Mouse (Mus musculus): ENCODE data around the gene Klc4.

Klc4 gene

DNA sequence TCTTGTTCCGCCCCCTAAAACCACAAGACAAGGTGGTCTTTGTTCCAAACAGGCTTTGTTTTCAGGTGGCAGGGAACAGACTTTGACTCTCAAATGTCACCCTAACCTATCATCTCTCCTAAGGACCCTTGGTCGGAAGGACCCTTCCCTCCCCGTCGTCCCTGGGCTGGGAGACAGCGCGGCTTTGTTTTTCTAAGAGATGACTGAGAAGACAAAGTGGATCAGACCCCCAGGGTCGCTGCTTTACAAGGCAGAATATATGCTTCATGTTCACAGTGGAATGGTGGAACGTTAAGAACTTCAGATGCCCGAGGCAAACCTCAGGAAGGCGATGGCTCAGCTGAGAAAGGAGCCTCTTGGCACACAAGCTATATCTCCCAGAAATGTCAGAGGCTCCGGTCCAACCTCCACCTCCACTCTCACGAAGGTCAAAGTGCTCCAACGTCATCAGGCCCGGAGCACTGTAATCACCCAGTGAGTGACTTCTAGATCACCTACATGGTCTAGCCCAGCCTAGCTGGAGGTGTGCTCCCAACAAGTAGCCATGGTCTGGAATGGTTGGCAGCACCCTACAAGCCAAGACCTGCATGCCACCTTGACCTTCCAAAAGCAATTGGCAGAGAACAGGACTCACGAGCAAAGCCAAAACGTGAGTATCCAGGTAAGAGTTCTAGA lies 26.0 kb downstream of the Klc4 start:
- DNase-seq (ENCODE audit: low read depth): no peak

DNA sequence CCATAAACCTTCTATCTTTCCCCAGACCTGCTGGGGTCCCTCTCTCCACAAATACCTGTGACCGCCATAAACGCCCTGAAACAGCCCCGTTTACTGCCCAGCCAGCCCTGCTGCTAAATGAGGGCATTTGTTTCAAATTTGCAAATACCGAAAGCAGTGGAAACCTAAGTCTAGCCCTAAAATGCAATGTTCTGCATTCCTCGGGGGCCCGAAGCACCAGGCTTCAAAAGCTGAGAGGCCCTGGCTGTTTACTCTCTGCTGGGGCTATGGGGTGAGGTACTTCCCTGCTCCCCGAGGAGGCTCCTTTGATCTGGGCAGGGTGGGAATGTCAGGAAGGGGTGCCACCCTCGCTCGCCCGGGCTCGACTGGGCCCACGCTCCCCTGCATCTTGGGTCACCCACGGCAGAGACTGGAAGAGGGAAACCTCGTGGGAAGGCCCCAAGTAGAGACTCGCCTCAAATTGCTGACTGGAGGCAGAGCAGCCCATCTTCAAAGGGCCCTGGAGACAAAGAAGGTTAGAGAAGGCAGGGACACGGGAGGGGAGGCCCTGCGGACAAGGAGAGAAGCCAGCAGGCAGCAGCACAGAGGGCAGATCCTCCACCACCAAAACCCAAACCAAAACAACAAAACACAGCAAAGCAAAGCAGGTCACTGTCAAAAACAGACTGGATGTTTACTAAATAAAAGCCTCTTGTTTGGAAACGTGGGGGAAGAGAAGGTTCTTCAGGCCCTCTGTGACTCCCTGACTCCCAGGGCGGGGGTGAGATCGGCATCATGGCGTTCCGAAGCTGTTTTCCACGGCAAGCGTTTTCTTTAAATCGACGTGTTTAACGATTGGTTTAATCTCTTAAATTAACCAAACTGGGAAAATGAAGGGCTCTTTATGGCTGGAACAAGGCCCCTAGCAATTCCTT lies 26.8 kb downstream of the Klc4 start:
- no peak for DNase-seq (ENCODE audit: low read depth)

DNA sequence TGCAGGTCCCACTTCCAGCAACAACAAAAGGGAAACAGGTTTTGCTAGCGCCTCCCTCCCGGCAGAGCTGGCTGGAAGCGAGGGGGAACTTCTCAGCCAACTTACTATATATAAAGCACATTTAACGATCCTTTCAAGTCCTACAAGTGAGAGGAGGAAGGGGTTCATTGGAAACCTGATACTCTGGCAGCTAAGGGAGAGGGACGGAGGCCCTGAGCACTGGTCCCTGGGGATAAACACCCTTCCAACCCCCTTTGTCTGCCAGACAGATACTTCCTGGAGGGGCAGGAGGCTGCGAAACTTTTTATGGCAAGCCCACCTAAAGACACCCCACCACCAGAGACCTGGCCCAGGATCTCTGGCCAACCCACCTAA lies 27.4 kb downstream of the Klc4 start:
- DNase-seq (ENCODE audit: low read depth): no peak

DNA sequence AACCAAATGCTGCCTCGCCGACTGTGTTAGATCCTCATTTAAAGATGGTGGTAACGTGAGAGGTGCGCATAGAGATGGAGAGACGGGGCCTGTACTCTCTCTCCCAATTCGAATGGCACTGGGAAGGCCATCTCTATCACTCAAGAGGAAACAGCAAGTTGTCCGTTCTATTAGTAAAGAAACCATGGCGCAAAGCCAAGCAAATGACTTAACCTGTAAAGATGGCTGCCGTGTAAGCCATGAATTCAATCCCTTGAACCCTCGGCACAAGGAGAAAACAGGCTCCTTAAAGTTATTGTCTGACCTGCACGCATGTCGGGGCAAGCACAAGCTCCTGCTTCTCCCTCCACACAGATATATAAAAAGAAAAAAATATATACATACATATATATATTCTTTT lies 28.0 kb downstream of the Klc4 start:
- no peak for DNase-seq (ENCODE audit: low read depth)

DNA sequence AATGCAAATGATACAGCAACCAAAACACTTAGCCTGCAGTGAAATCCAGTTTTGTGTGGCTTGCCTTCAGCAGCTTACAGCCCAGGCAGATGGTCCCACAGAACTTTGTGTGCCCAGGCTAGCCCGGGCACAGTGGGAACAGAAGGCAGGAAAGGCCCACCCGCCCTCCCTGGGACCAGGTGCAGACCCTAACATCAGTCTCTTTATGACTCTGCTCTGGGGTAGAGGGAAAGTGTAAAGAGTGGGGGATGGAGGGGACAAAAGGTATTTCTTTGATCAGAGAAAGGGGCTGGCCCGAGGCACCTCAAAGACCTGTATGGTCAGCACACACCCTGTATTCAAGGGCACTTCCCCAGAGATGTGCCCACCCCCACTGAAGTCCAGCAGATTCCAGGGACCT lies 32.6 kb downstream of the Klc4 start:
- no peak for DNase-seq (ENCODE audit: low read depth)

DNA sequence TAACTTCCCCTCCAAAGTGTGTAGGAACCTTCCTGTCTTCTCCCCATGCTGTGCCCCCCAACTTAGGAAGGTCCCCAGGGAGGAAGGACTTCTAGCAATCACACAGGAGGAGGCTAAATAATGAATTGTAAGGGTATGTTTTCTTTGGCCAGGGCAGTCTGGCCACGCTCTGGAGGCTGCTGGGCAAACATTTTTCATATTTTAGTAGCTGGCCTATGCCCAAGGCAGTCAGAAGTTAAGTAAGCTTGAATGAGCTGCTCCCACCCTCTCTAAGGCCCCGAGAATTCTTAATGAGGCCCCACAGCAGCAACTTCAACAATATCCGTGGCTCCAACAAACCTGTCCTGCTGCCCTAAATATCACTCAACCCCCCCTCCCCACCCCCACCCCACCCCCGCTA lies 33.0 kb downstream of the Klc4 start:
- DNase-seq (ENCODE audit: low read depth): no peak

DNA sequence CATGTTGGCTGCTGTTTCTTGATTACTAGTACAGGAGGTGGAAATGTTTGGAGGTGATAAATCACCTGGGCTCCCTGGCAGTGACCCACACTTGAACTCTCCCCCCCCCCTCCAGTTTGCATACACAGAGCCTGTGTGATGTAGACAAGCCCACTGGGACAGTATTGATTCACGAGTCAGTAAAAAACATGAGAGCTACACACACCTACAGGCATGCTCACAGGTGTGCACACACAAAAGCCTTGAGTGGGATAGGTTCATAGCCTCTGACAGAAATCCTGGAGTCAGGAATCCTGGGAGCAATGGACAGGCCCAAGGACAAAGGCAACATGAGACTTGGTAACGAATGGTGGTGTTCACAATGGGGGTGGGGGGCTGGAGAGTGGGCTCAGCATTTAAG lies 33.6 kb downstream of the Klc4 start:
- DNase-seq (ENCODE audit: low read depth): no peak

DNA sequence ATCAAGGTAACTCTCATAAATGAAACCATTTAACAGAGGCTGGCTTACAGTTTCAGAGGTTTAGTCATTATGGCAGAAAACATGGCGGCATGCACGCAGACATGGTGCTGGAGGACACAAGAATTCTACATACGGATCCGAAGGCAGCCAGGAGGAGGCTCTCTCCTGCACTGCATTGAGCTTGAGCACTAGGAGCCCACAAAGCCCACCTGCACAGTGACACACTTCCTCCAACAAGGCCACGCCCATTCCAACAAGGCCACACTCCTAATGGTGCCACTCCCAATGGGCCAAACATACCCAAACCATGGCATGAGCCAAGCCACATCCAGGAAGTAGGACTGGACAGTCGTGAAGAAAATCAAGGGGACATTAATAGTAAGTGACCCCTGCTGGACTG lies 34.5 kb downstream of the Klc4 start:
- no peak for DNase-seq (ENCODE audit: low read depth)

DNA sequence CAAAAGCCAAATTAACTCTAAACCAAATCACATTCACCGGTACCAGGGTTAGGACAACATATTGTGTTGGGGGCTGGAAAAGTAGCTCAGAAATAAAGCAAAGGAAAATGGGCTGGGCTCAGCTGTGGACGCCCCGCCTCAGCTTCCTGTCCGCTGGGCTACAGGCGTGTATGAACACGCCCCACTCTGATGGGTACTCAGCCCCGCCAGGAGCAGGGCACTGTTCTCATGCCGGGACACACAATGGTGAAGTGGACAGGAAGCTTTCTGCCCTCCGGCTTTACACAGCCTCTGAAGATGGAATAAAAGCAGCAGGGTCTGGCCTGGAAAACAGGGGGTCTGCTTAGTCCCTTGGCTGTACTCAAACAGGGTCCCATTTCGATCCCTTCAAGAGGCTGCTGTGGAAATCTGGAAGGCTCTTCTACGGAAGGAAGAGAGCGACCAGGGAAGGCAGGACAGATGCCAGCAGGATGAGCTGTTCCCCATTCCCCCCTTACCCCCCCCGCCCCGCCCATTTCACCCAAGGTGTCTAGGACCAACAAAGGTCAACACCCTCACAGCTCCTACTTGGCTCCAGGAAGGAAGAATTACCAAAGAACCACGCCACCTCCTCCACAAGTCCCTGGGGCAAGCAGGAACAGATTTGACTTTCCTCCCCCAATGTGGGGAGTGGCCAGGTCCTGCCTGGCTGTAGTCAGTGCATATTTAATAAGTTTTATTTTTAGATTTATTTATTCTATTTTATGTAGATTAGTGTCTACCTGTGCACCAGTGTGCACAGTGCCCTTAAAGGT lies 35.9 kb downstream of the Klc4 start:
- DNase-seq (ENCODE audit: low read depth): no peak

DNA sequence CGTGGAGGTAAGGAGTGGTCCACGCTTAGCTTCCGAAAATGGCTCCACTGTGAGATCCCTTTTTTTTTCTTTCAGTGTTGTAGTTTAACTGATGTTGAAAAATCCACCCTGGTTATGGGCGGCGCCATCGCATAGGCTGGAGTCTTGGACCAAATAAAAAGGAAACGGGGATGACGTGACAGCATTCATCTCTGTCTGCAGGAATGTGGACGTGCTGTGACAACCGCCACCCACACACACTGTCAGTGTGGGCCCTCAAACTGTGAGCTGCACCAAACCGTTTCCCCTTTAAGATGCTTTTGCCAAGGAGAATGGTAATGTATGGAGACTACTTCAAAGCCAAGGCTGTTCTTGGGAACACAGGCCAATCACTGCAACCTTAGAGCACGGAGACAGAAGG lies 39.8 kb downstream of the Klc4 start:
- no peak for DNase-seq (ENCODE audit: low read depth)

DNA sequence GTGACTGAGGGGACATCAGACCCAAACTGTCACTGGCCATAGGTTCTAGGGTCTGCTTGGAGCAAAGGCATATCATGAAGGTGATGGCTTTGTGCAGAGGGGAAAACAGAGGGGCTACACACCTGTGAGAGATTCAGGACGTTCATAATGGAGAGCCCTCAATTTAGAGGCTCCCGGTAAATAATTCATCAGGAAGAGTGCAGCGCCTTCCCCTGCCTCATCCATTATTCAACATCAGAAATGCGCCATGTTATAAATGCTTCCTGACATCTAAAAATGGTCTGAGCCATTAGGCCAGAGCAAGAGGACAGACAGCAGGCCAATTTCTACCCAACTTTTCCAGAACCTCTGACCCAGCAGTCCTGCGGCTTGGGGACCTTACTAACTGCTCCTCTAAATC lies 40.7 kb downstream of the Klc4 start:
- no peak for DNase-seq (ENCODE audit: low read depth)

DNA sequence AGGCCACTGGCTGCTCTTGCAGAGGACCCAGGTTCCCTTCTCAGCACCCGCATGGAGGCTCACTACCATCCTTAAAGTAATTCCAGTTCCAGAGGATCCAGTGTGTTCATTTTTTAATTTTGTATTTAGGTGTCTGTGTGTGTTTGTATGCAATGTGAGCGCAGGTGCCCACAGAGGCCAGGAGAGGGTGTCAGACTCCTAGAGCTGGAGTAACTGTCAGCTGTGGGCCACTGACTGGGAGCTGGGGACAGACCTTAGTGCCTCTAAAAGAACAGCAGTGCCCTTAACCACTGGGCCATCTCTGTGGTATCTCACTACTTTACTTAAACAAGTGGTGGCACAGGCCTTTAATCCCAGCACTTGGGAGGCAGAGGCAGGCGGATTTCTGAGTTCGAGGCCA lies 42.6 kb downstream of the Klc4 start:
- DNase-seq (ENCODE audit: low read depth): no peak

DNA sequence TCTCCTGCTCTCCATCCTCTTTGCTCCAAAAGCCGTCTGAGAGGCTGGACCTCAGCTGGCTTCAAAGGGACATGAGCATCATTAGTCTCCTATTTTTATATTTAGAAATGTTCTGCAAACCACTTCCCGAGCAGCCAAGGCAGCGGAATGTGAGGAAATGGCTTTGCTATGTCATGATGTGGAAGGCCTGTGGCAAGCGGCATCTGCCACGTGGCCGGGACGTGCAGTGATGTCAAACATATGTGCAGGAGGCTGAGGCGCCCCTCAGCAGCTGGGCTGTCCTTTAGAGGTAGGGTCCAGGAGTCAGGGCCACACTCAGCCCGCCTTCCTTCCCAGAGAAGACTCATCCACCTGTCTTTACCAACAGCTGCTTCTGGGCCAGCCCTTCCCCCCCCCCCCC lies 43.6 kb downstream of the Klc4 start:
- DNase-seq (ENCODE audit: low read depth): no peak

DNA sequence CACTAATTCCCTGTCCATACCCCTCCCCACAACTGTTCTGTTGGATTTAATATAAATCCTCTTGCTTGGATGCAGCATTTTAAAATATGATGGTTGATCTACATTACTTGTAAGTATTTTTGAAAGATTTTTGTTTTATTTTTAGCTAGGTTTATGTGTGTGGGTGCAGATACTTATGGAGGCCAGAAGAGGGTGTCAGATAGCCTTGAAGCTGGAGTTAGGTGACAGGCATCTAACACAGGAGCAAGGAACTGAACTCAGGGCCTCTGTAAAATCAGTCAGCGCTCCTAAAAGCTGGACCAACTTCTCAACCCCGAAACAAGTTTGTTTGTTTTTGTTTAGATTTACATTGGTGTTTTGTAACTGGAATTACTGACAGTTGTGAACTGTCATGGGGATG lies 45.3 kb downstream of the Klc4 start:
- DNase-seq (ENCODE audit: low read depth): no peak

DNA sequence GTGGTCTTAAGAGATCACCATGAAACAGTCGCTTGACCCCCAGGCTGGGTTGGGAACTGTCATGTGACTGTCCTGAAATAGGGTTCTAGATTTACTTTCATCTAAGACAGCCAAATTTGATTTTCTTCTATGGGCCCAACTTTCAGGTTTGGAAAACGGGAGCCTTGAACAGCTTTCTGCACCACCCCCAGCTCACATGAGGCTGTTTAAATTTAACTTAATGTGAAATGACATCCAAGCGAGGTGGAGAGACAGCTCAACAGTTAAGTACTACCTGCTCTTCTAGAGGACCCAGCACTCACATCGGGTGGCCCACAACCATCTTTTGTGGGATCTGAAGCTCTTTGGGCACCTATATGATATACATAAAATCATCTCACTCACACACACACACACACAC lies 46.9 kb downstream of the Klc4 start:
- DNase-seq (ENCODE audit: low read depth): no peak

DNA sequence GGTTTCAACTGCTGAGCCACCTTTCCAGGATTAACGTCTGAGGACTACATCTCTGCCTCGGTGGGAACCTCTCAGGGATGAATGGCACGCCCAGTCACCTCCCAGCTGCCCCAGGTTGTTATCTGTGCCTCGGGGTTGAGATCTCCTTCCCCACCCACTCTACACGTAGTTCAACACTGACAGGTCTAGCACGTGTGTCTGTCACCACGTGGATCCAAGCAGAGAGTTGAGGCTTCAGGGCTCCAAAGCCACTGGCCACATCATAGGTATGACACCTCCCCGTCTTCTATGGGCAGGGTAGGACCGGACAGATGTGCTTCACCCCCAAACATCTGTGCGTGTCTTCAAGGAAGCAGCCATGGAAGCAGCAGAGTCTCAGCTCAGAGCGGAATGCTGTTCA lies 47.9 kb downstream of the Klc4 start:
- DNase-seq (ENCODE audit: low read depth): no peak

DNA sequence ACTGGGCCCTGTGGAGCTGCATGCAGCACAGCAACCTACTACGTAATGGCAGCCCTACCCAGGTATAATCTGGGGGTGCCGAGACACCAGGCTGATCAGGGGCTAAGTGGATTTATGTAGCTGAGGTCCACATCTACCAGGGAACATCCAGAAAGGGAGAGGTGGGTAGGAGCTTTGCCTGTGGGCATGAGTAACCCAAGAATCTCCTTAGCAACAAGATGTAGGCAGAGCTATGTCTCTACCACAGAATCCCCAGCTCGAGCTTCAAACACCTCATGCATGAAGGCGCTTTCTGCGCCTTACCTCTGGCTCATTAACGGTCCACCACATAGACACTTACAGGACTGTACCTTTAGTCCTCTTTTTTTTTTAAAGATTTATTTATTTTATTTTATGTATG lies 50.5 kb downstream of the Klc4 start:
- no peak for DNase-seq (ENCODE audit: low read depth)

DNA sequence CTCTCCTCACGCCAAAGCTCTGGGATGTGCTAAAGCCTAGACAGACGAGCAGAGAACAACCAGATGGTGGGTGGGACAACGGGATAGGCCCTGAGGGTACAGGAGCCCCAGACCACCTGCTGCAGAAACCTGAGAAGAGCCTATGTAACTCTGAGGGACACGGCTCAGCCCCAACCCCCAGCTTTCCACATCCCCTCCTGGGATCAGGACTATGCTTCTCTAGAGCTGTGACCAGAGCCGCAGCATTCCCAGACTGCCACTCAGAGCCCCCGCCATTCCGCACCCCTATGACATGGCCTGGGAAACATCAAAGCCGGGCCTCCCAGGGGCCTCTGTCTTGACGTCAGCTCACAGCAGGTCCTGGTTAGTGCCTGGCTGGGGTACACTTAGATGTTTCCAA lies 51.2 kb downstream of the Klc4 start:
- DNase-seq (ENCODE audit: low read depth): no peak

DNA sequence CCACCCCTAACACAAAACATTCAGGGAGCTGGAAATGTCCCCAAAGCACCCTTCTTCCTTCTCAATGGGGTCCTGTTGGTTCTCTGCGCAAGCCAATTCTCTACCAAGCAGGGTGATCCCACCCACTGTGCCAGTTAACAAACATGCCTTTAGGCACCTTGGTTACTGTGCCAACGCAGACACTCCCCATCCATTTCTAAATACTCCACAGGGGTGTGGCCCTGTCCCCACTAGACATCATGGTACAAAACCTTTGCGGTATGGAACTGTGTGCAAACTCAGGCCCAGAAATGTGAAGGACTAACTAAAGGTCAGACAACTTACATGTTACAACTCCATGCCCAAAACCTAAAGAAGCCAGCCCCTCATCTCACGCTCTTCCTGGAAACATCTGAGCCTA lies 52.7 kb downstream of the Klc4 start:
- DNase-seq (ENCODE audit: low read depth): no peak

DNA sequence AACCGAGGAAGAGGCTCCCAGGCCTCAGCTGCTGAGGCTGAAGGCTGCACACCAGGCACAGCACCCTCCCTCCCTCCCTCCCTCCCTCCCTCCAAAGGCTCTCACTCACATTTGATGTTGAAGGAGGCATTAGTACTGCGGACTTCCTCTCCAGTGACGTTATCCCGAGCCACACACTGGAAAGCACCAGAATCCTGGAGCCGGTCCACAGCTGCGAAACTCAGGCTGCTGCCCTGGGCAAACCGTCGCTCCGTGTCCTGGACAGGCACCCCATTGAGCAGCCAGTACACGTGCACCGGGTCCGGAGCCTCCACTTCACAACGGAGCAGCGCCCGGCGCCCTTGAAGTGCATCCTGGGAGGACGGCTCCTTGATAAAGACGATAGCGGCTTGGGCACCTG lies 54.4 kb downstream of the Klc4 start:
- no peak for DNase-seq (ENCODE audit: low read depth)

DNA sequence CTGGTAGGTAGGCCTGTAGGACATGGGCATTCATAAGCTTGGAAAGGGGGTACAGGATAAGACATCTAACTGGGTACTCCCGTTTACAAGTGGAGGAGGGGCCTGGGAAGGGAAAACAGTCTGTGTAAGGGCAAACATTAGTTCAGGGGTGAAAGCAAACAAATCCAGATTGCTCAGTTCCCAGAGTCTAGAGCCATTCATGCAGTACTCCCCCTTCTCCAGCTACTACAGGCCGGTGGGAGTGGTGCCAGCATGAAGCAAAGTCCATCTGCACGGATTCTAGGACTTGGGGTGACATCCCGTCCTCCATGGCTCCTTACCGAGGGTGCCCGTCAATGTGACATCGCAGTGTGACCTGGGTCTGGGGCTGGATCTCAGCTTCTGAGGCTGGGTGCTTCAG lies 55.4 kb downstream of the Klc4 start:
- DNase-seq (ENCODE audit: low read depth): no peak

DNA sequence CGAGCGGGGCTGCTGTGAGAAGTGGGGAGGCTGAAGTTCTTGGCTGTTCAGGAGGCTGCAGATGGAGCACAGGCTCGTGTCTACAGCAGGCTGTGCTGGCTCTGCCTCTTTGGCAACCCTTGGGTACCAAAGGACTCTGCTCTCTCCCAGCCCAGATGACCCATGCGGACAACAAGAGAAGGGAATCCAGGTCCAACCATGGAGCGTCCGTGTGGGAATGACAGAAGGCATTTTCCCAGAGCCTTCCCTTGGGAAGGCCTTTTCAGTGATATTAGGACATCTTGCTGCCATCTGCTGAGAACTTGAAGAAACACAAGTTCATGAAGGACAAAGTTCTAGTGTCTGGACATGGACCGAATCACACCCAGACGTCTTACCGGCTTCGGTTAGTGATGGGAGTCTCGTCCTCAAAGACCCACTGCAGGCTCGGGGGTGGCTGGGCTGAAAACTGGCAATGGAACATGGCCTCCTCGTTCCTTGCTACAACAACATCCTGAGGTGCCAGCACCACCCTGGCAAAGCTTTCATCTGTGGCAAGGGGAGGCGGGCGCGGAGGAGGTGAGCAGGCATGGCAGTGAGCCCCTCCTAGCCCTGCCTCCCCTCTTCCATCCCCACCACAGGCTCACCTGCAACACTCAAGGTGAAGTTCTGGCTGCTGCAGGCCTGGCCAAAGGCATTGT lies 56.0 kb downstream of the Klc4 start:
- no peak for DNase-seq (ENCODE audit: low read depth)
